Mouse (Mus musculus): ENCODE measurements around the gene Ubr2. TPM values are rescaled to one million over a fixed set of nuclear protein-coding genes. Genes with fewer than 3 reads are reported as not detected.

The Ubr2 gene
- polyA plus RNA-seq, 1 experiment from 2014 or later: 15.6 TPM

Other genes starting within 250 kb of the Ubr2 start
- gene Ptcra, start 246.8 kb downstream of the Ubr2 start, polyA plus RNA-seq (2016; fragmentation: Nextera tagmentation; extraction: Ambion mirVana): 0.60 and 0.62 TPM in 2 replicates
- 55.2 and 56.5 TPM in 2 replicates for gene 2310039H08Rik, start 237.9 kb downstream of the Ubr2 start, polyA plus RNA-seq (2016; fragmentation: Nextera tagmentation; extraction: Ambion mirVana)
- 140 and 144 TPM in 2 replicates for gene Rpl7l1, start 227.9 kb downstream of the Ubr2 start, polyA plus RNA-seq (2016; fragmentation: Nextera tagmentation; extraction: Ambion mirVana)
- 4.8 and 5.2 TPM in 2 replicates for gene Bicral, start 152.1 kb downstream of the Ubr2 start, polyA plus RNA-seq (2016; fragmentation: Nextera tagmentation; extraction: Ambion mirVana)
- gene Tbcc, start 119.9 kb downstream of the Ubr2 start, polyA plus RNA-seq (2016; fragmentation: Nextera tagmentation; extraction: Ambion mirVana): 34.2 and 36.4 TPM in 2 replicates
- gene Prph2, start 100.1 kb downstream of the Ubr2 start, polyA plus RNA-seq (2016; fragmentation: Nextera tagmentation; extraction: Ambion mirVana): not detected in 2 replicates

All from liver, embryonic 12.5 days (tissue).